Mouse (Mus musculus) embryonic fibroblast, embryonic 13.5 days (primary cell): ENCODE results near the gene Sfn. TPM values are rescaled to one million over a fixed set of nuclear protein-coding genes. Genes with fewer than 3 reads are reported as not detected.

ENCODE experiments used
- H3K27ac ChIP-seq: 2 replicates; pipeline ENCODE4 v1.5.1; 2012; ENCODE audit warnings: low read length, control low read depth, inconsistent platforms; ENCODE audit not compliant: insufficient read depth
- H3K4me1 ChIP-seq: 2 replicates; pipeline ENCODE4 v1.6.1; 2011; ENCODE audit warnings: low read length; ENCODE audit not compliant: control insufficient read depth, insufficient read depth
- H3K4me3 ChIP-seq: 2 replicates; pipeline ENCODE4 v1.5.1; 2011; ENCODE audit warnings: mild to moderate bottlenecking, control low read depth, low read length; ENCODE audit not compliant: insufficient read depth
- CTCF ChIP-seq: IDR thresholded peaks from 2 replicates; pipeline ENCODE4 v1.5.1; 2011; ENCODE audit warnings: mild to moderate bottlenecking, control low read depth, low read length, moderate library complexity, borderline replicate concordance; ENCODE audit not compliant: insufficient read depth
- POLR2A ChIP-seq: IDR thresholded peaks from 2 replicates; pipeline ENCODE4 v1.6.1; 2011; ENCODE audit warnings: low read depth, mild to moderate bottlenecking, control low read depth, low read length, moderate library complexity
- polyA plus RNA-seq: library from polyadenylated mRNA; stranded (reverse); fragments of >200 nt; gene quantifications from 2 replicates; pipeline ENCODE4 v1.2.4, GENCODE M21; 2011; ENCODE audit warnings: low read depth; ENCODE audit not compliant: missing spikeins, insufficient read length

Gene Sfn
- polyA plus RNA-seq, 1 experiment: 8.4 TPM

DNA sequence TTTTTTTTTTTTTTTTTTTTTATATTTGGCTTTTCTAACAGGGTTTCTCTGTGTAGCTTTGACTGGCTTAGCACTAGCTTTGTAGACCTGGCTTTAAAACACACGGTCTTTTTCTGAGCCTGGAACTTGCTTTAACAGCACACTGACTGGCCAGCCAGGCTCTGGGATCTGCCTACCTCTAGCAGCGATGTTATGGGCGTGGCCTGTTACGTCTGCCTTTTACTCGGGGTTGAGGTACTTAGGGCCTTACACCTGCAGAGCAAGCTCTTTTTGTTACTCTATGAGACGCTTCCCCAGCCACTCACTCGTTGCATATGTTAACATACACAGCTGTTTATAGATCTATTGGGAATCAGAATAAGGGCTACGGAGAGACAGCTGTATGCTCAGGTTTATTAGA lies 34.7 kb downstream of the Sfn start:
- 0 out of 2 replicates have a peak, but pooled peaks cover 3% of the 10 kb centered on the region for H3K4me1 ChIP-seq
- H3K27ac ChIP-seq: no peak overlapping the region
- no peak overlapping the region for H3K4me3 ChIP-seq
- TF ChIP-seq POLR2A: no peak

DNA sequence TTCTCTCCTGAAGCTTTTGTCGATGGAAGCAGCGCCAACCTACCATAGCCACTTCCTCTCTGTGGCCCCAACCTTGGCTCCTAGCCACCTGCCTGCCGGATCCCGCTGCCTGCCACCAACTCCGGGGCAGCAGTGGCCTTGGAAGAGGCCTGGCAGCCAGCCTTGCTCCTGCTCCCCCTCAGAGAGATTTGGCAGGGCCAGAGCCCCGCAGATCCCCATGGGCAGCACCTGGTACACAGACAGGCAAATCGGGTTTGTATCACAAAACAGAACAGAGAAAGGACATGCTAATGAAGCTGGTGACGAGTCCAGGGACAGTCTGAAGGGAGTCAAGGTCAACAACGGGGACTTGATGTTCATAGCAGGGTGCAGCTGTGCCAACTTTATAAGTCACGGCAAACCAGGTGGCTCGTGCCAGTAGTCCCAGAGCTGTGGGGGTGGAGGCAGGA lies 38.8 kb downstream of the Sfn start:
- H3K27ac ChIP-seq: no peak overlapping the region
- no peak overlapping the region for H3K4me3 ChIP-seq
- TF ChIP-seq POLR2A (no peak), CTCF (no peak)
- H3K4me1 ChIP-seq: no peaks in the 10 kb centered on the region

DNA sequence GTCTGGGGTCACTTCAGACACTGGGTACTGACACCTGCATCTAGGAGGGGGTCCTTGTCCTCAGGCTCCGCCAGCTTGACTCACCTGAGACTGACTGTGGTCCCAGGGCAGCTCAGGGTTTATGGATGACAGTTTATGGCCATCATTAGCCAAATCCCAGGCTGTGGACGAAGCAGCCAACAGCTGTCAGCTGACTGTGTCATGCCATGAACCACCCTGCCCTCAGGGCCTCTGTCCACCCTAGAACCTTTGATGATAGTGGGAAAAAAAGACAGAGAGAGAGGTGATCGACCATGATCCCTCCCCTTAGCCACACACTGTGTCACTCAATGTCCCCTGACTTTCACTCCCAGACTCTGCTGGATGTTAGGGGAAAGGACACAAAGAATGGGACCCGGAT lies 40.3 kb downstream of the Sfn start:
- TF ChIP-seq CTCF (no peak), POLR2A (no peak)
- H3K4me3 ChIP-seq: no peak overlapping the region
- H3K27ac ChIP-seq: no peak overlapping the region
- H3K4me1 ChIP-seq: no peaks in the 10 kb centered on the region

DNA sequence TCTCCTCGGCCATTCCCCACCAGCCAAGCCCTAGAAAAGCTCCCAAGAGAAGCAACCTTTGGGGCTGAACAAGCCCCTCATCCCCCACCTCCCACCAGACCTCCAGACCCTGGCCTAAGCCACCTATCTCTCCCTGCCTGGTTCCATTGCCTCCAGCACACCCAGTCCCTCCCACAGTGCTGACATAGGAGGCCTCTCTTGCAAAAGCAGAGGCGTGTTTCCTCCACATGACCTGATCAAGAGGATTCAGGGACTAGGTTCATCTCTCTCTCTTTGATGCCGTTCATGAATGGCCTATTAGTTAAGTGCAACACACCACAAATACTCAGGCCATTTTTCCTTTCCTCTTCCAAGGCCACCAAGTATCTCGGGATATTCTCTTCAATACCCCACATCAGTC lies 42.1 kb downstream of the Sfn start:
- TF ChIP-seq POLR2A: no peak
- no peak for TF ChIP-seq CTCF
- no peak overlapping the region for H3K27ac ChIP-seq

DNA sequence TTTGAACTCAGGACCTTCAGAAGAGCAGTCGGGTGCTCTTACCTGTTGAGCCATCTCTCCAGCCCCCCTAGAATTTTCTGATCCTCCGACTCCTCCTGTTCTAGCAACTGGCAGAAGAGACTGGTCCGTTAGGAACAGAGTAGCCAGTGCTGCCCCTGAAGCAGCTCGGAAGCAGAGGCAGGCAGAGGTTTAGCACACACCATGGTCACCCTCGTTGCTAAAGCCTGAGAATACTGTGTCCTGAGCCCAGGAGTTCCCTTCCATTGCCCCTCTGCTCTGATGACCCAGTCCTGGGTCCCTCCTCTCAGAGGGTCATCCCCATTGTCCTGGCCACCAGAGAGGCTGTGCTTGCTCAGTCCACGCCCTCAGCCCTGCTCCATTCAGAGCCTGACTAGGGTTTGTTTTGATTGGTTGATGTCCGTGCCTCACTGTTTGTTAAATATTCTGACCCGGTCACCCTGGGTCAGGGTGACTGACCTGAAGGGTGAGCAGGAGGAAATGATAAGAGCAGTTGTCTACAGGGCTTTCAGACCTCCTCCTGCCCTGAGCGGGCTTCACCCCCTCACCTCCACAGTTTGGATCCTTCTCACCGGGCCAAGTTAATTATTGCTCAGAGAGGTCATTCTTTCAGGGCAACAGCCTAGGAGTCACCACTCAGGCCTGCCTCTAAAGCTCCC lies 44.8 kb downstream of the Sfn start:
- Histone ChIP-seq H3K27ac (no peak overlapping the region), H3K4me3 (no peak overlapping the region), H3K4me1 (no peaks in the 10 kb centered on the region)
- TF ChIP-seq POLR2A (no peak), CTCF (no peak)

More for the DNA sequence above, 42.1 kb downstream of the Sfn start:
- H3K4me1 ChIP-seq: no peaks in the 10 kb centered on the region
- H3K4me3 ChIP-seq: no peak overlapping the region

DNA sequence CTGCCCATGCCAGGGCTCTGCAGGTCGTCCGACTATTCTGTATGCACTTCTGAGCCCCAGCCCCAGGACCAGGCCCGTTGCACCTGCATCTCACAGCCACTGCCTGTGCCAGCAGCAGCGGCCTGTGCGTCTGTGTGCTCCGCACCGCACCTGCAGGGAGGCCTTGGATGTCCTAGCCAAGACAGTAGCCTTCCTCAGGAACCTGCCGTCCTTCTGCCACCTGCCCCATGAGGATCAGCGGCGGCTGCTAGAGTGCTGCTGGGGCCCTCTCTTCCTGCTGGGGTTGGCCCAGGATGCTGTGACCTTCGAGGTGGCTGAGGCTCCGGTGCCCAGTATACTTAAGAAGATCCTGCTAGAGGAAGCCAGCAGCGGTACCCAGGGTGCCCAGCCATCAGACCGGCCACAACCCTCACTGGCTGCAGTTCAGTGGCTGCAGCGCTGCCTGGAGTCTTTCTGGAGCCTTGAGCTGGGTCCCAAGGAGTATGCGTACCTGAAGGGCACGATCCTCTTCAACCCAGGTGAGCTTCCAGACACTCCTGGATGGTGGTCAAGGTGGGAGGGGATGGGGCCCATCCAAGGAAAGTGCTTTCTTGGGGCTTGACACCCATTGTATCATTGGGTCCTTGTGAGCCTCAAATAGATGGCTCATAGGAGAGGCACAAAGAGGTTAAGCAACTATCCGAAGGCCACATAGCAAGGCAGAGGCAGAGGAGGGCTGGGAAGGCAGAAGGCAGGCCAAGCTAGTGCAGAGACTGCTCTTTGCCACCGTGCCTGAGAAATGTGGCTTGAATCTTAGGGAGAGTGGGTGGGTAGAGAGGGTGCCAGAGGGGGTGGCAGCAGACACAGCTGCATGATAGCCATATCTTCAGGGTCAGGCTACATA lies 48.3 kb downstream of the Sfn start:
- TF ChIP-seq CTCF: no peak
- no peak for TF ChIP-seq POLR2A
- H3K27ac ChIP-seq: no peak overlapping the region
- H3K4me1 ChIP-seq: no peaks in the 10 kb centered on the region
- no peak overlapping the region for H3K4me3 ChIP-seq

DNA sequence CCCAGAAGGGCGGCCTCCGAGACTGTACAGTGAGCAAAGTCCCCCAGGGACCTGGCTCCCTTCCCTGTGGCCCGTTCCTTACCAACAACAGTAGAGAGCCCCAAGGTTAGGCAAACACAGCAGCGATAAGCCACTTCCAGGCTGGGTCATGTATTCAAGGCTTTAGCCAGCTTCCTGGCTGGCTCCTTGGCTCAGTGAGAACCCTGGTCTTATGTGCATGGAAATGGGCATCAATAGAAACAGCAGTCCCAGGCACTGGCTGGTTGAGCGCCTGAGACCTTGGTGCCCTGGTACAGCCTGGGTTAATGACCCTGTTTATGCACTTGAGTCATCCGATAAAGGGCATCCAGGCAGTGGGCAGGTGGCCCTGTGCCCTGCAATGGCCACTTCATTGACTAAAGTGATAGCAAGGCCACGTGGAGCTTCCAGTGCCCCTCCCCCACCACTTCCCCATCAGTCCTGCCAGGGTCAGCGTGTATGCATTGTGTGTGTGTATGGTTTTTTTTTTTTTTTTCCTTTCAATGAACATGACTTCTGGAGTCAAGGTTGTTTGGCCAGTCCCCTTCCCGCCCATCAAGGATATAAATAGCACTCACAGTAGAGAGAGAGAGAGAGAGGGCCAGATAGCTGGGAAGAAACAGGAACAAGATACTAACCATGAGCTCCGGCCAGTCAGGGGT lies 49.1 kb downstream of the Sfn start, which contains the start of gene Nr0b2:
TSS of gene Nr0b2 (plus strand) at position 609 of the 680 bp plus-strand sequence.
- no peak within 1 kb of the TSS for H3K4me3 ChIP-seq
- no peaks in the 10 kb centered on the region for H3K4me1 ChIP-seq

DNA sequence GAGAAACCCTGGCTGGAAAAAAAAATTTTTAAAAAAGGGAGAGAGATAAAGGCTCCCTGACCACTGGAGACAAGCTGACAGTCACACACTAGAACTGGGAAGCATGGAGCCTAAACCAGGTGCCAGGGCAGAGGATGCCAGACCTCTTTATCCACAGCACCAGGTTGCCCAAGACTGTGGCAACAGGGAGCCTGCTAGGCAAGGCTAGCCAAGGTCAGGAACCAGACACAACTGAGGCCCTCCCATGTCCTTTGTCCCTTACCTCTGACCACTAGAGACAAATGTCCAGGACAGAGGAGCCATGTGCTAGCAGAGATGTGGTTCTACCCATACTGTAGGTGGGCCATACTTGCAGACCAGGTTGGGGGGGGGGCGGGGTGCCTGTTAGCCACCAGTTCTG lies 49.9 kb downstream of the Sfn start:
- Histone ChIP-seq H3K27ac (no peak overlapping the region), H3K4me1 (no peaks in the 10 kb centered on the region), H3K4me3 (no peak overlapping the region)
- no peak for TF ChIP-seq POLR2A
- no peak for TF ChIP-seq CTCF

More for the DNA sequence above, 49.1 kb downstream of the Sfn start, which contains the start of gene Nr0b2:
- H3K27ac ChIP-seq: no peak within 1 kb of the TSS
- TF ChIP-seq CTCF: no peak
- TF ChIP-seq POLR2A: no peak

Other genes starting within 250 kb of the Sfn start
- 21.2 and 21.7 TPM in 2 replicates for gene Wdtc1, start 248.7 kb downstream of the Sfn start, polyA plus RNA-seq
- gene Slc9a1, start 232.5 kb downstream of the Sfn start, polyA plus RNA-seq: 26.2 and 34.7 TPM in 2 replicates
- 9.1 and 13.3 TPM in 2 replicates for gene Tent5b, start 122.0 kb downstream of the Sfn start, polyA plus RNA-seq
- 32.3 and 37.4 TPM in 2 replicates for gene Trnp1, start 103.6 kb downstream of the Sfn start, polyA plus RNA-seq
- not detected in 2 replicates for gene Kdf1, start 83.2 kb downstream of the Sfn start, polyA plus RNA-seq
- gene Nudc, start 56.2 kb downstream of the Sfn start, polyA plus RNA-seq: 84.2 and 89.6 TPM in 2 replicates
- gene Nr0b2, start 48.8 kb downstream of the Sfn start, polyA plus RNA-seq: not detected in 2 replicates
- gene Gpatch3, start 27.4 kb downstream of the Sfn start, polyA plus RNA-seq: 4.8 and 5.7 TPM in 2 replicates
- gene Gpn2, start 17.8 kb downstream of the Sfn start, polyA plus RNA-seq: 10.9 and 12.2 TPM in 2 replicates
- 28.8 and 31.3 TPM in 2 replicates for gene Zdhhc18, start 48.0 kb upstream of the Sfn start, polyA plus RNA-seq
- gene Pigv, start 70.5 kb upstream of the Sfn start, polyA plus RNA-seq: 6.9 and 10.4 TPM in 2 replicates
- 43.9 and 52.1 TPM in 2 replicates for gene Arid1a, start 154.6 kb upstream of the Sfn start, polyA plus RNA-seq